Mouse (Mus musculus) intestine, embryonic 15.5 days (tissue): ENCODE data around the gene Obscn. TPM values are rescaled to one million over a fixed set of nuclear protein-coding genes. Genes with fewer than 3 reads are reported as not detected.

Experiments
- ATAC-seq: fragments of 200-750 bp; cut with Nextera tagmentation; 2 replicates; pipeline ENCODE4 v1.8.0; 2017; ENCODE audit warnings: moderate TSS enrichment, moderate library complexity
- H3K27ac ChIP-seq: fragments of 300-500 bp; sonication (generic); 2 replicates; pipeline ENCODE4 v1.5.1; 2015; ENCODE audit warnings: mild to moderate bottlenecking, inconsistent platforms
- H3K27me3 ChIP-seq: fragments of 300-500 bp; sonication (generic); replicated peaks from 2 replicates; pipeline ENCODE4 v1.6.1; 2015; ENCODE audit warnings: inconsistent platforms
- H3K36me3 ChIP-seq: fragments of 300-500 bp; sonication (generic); 2 replicates; pipeline ENCODE4 v1.6.1; 2015; ENCODE audit warnings: inconsistent platforms
- H3K4me1 ChIP-seq: fragments of 300-500 bp; sonication (generic); replicated peaks from 2 replicates; pipeline ENCODE4 v1.6.1; 2015; ENCODE audit warnings: inconsistent platforms
- H3K4me2 ChIP-seq: fragments of 300-500 bp; sonication (generic); replicated peaks from 2 replicates; pipeline ENCODE4 v1.6.1; 2015; ENCODE audit warnings: mild to moderate bottlenecking, inconsistent platforms
- H3K4me3 ChIP-seq: fragments of 300-500 bp; sonication (generic); replicated peaks from 2 replicates; pipeline ENCODE4 v1.5.1; 2015; ENCODE audit warnings: inconsistent platforms
- H3K9ac ChIP-seq: fragments of 300-500 bp; sonication (generic); 2 replicates; pipeline ENCODE4 v1.6.1; 2015; ENCODE audit warnings: inconsistent platforms
- H3K9me3 ChIP-seq: fragments of 300-500 bp; sonication (generic); 2 replicates; pipeline ENCODE4 v1.6.1; 2016; ENCODE audit warnings: inconsistent platforms
- WGBS: fragments of 180-500 bp; shearing (Covaris S2); methylation state at CpG from one replicate; pipeline ENCODE4 v1.1.7; 2015; 5-methylcytosine and 5-hydroxymethylcytosine counted together
- polyA plus RNA-seq: library from polyadenylated mRNA; unstranded; fragments of >200 nt; fragmentation: Nextera tagmentation; extraction: Ambion mirVana; gene quantifications from 2 replicates; pipeline ENCODE4 v1.2.1, GENCODE M21; 2015

The Obscn gene
- polyA plus RNA-seq, 1 experiment from 2014 or later: 1.3 TPM

GRCm38 (mm10) chr11:58991911-58992310 is 144.3 kb downstream of the Obscn start:
- H3K4me1 ChIP-seq: no peaks in the 10 kb centered on the region; the same call in 1 of the 2 replicates

GRCm38 (mm10) chr11:58990794-58991193 is 145.4 kb downstream of the Obscn start:
- WGBS: 72% methylated on average over 9 of the region's 9 CpGs
- ATAC-seq: no peak
- H3K4me1 ChIP-seq: no peaks in the 10 kb centered on the region; the same call in 1 of the 2 replicates
- H3K9ac ChIP-seq: no peak overlapping the region
- H3K27me3 ChIP-seq: 0 out of 2 replicates have a peak, but pooled peaks cover 5% of the 10 kb centered on the region
- no peak overlapping the region for H3K27ac ChIP-seq
- no peaks in the 10 kb centered on the region for H3K9me3 ChIP-seq
- no peak overlapping the region for H3K4me3 ChIP-seq
- peaks cover 22% of the 10 kb centered on the region for H3K36me3 ChIP-seq
- no peak overlapping the region for H3K4me2 ChIP-seq

More at GRCm38 (mm10) chr11:58991911-58992310, 144.3 kb downstream of the Obscn start:
- no peaks in the 10 kb centered on the region for H3K9me3 ChIP-seq
- no peak for ATAC-seq
- no peak overlapping the region for H3K27ac ChIP-seq
- H3K27me3 ChIP-seq: 0 out of 2 replicates have a peak, but pooled peaks cover 5% of the 10 kb centered on the region
- 82% methylated on average over 3 of the region's 3 CpGs for WGBS
- no peak overlapping the region for H3K4me3 ChIP-seq
- H3K4me2 ChIP-seq: no peak overlapping the region
- peaks cover 16% of the 10 kb centered on the region for H3K36me3 ChIP-seq
- no peak overlapping the region for H3K9ac ChIP-seq

DNA sequence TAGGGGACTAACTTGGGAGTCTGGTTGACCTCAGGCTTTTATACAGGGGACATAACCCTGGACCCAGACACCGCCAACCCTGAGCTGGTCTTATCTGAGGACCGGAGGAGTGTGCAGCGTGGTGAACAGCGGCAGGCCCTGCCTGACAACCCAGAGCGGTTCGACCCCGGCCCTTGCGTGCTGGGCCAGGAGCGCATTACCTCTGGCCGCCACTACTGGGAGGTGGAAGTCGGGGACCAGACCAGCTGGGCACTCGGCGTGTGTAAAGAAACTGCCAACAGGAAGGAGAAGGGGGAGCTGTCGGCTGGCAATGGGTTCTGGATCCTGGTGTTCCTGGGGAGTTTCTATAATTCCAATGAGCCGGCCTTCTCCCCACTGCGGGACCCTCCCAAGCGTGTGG is 146.1 kb downstream of the Obscn start:
- H3K27ac ChIP-seq: no peak overlapping the region
- H3K27me3 ChIP-seq: 0 out of 2 replicates have a peak, but pooled peaks cover 5% of the 10 kb centered on the region
- ATAC-seq: no peak
- no peak overlapping the region for H3K9ac ChIP-seq
- no peaks in the 10 kb centered on the region; the same call in 1 of the 2 replicates for H3K4me1 ChIP-seq
- H3K4me3 ChIP-seq: no peak overlapping the region
- no peak overlapping the region for H3K4me2 ChIP-seq
- peaks cover 23% of the 10 kb centered on the region for H3K36me3 ChIP-seq
- H3K9me3 ChIP-seq: no peaks in the 10 kb centered on the region
- 92% methylated on average over 17 of the region's 17 CpGs for WGBS

DNA sequence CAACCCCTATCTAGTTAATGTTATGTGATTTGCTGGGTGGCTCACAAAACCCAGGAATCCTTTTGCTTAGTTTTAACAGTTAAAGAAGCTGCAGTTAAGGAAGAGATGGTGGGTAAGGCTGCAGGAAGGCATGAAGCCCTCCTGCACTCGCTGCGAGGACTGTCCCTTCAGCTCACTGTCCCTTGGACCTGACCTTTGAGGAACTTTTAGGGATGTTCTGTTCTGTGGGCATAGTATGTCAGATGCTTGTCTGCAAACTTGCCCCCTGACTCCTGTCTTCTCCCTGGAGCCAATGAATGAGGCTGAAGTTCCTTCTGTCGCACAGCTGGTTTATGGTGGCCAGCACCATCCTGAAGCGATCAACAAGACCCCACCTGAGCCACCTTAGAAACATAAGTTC is 147.0 kb downstream of the Obscn start:
- 95% methylated on average over 4 of the region's 4 CpGs for WGBS
- no peaks in the 10 kb centered on the region for H3K4me1 ChIP-seq
- H3K4me2 ChIP-seq: no peak overlapping the region
- H3K36me3 ChIP-seq: peaks cover 27% of the 10 kb centered on the region
- no peak overlapping the region for H3K4me3 ChIP-seq
- no peak overlapping the region for H3K27ac ChIP-seq
- H3K27me3 ChIP-seq: no peaks in the 10 kb centered on the region
- no peaks in the 10 kb centered on the region for H3K9me3 ChIP-seq
- no peak for ATAC-seq
- no peak overlapping the region for H3K9ac ChIP-seq

DNA sequence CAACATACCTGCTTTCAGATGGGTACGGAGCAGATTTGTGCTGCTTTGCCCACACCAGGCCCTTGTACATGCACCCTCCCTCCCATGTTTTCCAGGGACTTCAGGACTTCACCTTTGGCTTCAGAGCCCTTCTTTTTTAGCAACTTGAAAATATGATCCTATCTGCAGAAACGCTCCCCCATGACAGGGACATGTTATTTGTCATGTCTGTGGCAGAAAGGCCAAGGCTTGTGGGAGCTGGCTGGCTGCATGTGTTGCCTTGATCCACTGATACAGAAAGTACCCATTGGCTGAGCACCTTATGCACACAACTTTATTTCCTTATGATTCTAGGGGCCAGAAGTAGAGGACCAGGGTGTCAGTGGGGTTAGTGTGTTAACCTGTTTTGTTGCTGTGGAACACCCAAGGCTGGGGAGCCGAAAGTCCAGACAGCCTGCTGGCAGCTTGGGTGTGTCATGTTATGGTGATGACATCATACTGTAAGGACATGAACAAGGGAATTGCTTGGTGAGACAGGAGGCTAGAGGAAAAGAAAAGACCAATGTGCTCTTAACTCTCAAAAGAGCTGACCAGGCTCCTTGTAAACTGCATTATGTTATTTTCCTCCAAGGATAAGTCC is 150.8 kb downstream of the Obscn start:
- no peaks in the 10 kb centered on the region for H3K9me3 ChIP-seq
- peaks cover 12% of the 10 kb centered on the region for H3K4me1 ChIP-seq
- no peak overlapping the region for H3K4me2 ChIP-seq
- 0 out of 2 replicates have a peak, but pooled peaks have one; percentile 10 for ATAC-seq
- 83% methylated on average over 3 of the region's 3 CpGs for WGBS
- H3K27ac ChIP-seq: no peak overlapping the region
- no peak overlapping the region for H3K9ac ChIP-seq
- H3K36me3 ChIP-seq: peaks cover 39% of the 10 kb centered on the region
- no peak overlapping the region for H3K4me3 ChIP-seq
- no peaks in the 10 kb centered on the region for H3K27me3 ChIP-seq

DNA sequence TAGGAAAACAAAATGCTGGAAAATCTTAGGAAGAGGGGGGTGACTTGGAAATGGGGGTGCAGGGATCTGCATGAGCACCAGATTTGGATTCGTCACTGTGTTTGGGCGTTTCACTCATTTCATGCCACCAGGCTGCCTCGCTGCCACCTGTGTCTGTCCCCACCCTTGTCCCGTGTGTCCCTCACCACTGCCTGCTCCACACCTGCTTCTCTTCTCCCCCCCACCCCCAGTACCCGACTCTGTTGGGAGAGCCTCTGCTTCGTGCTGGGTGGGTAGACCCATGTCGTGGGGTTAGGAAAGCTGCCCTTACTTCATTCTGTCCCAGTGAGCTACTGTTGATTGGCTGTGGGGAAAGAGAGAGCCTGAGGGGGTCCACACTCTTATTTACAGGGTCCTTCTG is 151.5 kb downstream of the Obscn start:
- Histone ChIP-seq H3K4me2 (no peak overlapping the region), H3K27me3 (no peaks in the 10 kb centered on the region), H3K9me3 (no peaks in the 10 kb centered on the region), H3K4me3 (no peak overlapping the region), H3K4me1 (peaks cover 18% of the 10 kb centered on the region), H3K27ac (no peak overlapping the region), H3K9ac (no peak overlapping the region), H3K36me3 (peaks cover 39% of the 10 kb centered on the region)
- 91% methylated on average over 7 of the region's 7 CpGs for WGBS
- ATAC-seq: no peak

DNA sequence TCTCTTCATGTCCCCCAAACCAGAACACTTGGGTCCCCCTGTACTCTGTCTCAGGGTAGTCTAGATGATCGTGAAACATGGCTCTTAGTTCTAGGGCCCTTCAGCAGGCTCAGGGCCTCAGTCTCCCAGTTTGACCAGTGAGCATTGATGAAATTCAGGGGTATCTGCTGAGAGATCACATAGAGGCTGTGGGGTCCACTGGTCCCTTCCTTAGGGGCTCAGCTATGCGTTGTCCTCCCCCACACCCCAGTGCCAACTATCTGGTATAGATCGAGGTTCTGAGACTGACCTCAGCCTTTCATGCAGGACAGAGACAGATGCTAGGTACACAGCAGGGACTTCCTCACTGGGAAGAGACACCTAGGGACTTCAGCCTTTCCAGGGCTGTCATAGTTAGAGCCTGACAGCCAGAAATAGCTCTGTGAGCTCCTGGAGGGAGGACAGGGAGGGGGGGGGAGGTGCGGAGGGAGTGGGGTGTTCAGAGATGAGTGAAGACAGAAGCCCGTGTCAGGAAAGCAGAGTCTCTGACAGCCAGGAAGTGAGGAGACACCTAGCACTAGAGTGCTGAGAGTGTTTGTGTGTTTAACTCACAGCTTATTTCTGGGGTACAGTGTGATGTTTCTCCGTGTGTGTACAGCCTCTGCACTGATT is 152.4 kb downstream of the Obscn start:
- no peaks in the 10 kb centered on the region for H3K9me3 ChIP-seq
- no peaks in the 10 kb centered on the region for H3K27me3 ChIP-seq
- no peak overlapping the region for H3K9ac ChIP-seq
- peaks cover 27% of the 10 kb centered on the region for H3K4me1 ChIP-seq
- 85% methylated on average over 6 of the region's 6 CpGs for WGBS
- no peak overlapping the region for H3K27ac ChIP-seq
- H3K4me3 ChIP-seq: no peak overlapping the region
- H3K36me3 ChIP-seq: peaks cover 34% of the 10 kb centered on the region
- no peak for ATAC-seq
- H3K4me2 ChIP-seq: no peak overlapping the region

GRCm38 (mm10) chr11:58982471-58983097 is 153.6 kb downstream of the Obscn start:
- Histone ChIP-seq H3K9ac (no peak overlapping the region), H3K4me2 (no peak overlapping the region), H3K9me3 (no peaks in the 10 kb centered on the region), H3K27ac (no peak overlapping the region), H3K4me3 (no peak overlapping the region), H3K36me3 (peaks cover 28% of the 10 kb centered on the region), H3K27me3 (no peaks in the 10 kb centered on the region), H3K4me1 (peaks cover 27% of the 10 kb centered on the region)
- 88% methylated on average over 18 of the region's 18 CpGs for WGBS
- ATAC-seq: no peak

DNA sequence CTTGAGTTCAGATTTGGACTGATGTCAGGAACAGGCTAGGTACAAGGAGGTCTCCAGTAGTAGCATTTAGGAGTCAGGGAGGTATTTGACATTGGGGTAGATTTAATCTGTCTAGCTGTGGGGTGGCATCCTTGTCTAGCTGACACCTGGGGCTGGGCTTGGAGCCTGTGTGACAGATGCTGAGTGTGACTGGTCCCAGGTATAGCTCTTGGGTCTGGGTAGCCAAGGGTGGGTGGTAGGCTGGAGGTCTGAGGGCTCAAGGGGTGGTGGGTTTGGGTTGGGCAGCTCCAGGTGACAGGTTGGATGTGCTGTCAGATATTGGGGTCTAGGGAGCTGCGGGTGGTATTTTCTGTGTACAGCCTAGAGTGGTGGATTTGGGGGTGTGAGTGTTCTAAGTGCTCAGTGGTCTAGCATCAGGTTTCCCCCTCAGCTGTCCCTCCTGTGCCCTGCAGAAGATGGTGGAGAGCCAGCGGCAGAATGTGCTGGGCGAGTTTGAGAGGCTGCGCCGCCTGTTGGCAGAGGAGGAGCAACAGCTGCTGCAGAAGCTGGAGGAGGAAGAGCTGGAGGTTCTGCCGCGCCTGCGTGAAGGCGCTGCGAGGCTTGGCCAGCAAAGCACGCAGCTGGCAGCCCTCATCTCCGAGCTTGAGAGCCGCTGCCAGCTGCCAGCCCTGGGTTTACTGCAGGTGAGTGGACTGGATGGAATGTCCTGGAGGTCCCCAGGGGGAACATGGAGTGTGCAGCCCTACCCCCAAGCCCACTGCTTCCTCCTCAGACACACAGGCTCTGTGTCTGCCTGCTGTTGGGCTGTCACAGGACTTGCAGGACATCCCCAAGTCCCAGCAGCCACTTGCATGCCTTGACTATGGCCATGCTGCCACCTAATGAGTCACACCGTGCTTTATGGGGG is 154.4 kb downstream of the Obscn start:
- 47% methylated on average over 14 of the region's 14 CpGs for WGBS
- peaks cover 30% of the 10 kb centered on the region for H3K4me1 ChIP-seq
- ATAC-seq: no peak
- no peaks in the 10 kb centered on the region for H3K27me3 ChIP-seq
- peaks cover 23% of the 10 kb centered on the region for H3K36me3 ChIP-seq
- H3K9me3 ChIP-seq: no peaks in the 10 kb centered on the region
- no peak overlapping the region; the same call in 1 of the 2 replicates for H3K9ac ChIP-seq
- no peak overlapping the region for H3K4me2 ChIP-seq
- no peak overlapping the region for H3K27ac ChIP-seq
- H3K4me3 ChIP-seq: no peak overlapping the region

DNA sequence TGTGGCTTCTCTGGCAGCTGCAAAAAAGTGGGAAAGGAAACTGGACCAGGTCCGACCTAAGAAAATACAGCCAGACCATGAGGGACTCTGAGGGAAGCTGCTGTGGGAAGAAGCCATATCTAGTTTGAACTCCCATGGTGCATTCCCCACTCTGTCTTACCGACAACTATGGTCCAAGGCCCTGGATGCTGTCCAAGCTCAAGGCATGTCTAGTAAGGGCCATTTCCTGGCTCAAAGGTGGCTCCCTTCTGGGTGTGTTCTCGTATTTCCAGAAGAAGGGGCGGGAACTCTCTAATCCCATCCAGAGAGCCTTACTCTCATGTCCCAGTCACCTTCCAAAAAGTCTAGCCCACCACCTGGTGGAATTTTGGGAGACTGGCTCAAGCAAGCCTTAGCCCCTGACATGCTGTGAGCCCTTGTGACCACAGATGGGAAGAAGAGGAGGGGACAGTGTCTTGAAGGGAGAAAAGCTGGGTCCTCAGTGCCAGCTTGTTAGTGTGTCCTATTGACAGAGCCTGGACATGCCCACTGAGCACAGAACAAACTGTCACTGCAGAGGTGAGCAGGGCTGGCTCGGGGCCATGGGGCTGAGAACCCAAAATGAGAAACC is 155.7 kb downstream of the Obscn start:
- no peaks in the 10 kb centered on the region for H3K27me3 ChIP-seq
- H3K27ac ChIP-seq: no peak overlapping the region
- H3K4me2 ChIP-seq: peak overlapping the region; percentile 96
- H3K9me3 ChIP-seq: no peaks in the 10 kb centered on the region
- peak overlapping the region; percentile 28; the same call in 1 of the 2 replicates for H3K9ac ChIP-seq
- peaks cover 16% of the 10 kb centered on the region for H3K36me3 ChIP-seq
- peaks cover 30% of the 10 kb centered on the region for H3K4me1 ChIP-seq
- 65% methylated on average over 5 of the region's 5 CpGs for WGBS
- H3K4me3 ChIP-seq: no peak overlapping the region
- no peak for ATAC-seq

- Histone ChIP-seq H3K36me3 (peaks cover 16% of the 10 kb centered on the region), H3K4me3 (peak overlapping the region; percentile 93), H3K4me2 (peak overlapping the region; percentile 96), H3K27ac (no peak overlapping the region), H3K27me3 (no peaks in the 10 kb centered on the region), H3K9ac (peak overlapping the region; percentile 84), H3K4me1 (peaks cover 30% of the 10 kb centered on the region), H3K9me3 (no peaks in the 10 kb centered on the region)
- WGBS: 68% methylated on average over 7 of the region's 7 CpGs
- no peak for ATAC-seq
Measured at GRCm38 (mm10) chr11:58979661-58980060, 156.5 kb downstream of the Obscn start.
